Mouse (Mus musculus) layer of hippocampus, postnatal 36 days (tissue): Measurements from ENCODE around the gene Olfr1124. TPM values are rescaled to one million over a fixed set of nuclear protein-coding genes. Genes with fewer than 3 reads are reported as not detected.
"Not testable (repeated sequence)": the region's sequence is repeated elsewhere in the genome, so short reads cannot be mapped to it uniquely, and the experiment has no call there.

Experiments
- DNase-seq, 2 experiments: peaks; one replicate each; pipeline ENCODE4 v3.0.0; 2022
- total RNA-seq, 2 experiments: library from RNA; stranded (reverse); gene quantifications; 2 replicates each; pipeline ENCODE4 v1.2.3; 2021

Gene Olfr1124
- total RNA-seq = not detected

DNA sequence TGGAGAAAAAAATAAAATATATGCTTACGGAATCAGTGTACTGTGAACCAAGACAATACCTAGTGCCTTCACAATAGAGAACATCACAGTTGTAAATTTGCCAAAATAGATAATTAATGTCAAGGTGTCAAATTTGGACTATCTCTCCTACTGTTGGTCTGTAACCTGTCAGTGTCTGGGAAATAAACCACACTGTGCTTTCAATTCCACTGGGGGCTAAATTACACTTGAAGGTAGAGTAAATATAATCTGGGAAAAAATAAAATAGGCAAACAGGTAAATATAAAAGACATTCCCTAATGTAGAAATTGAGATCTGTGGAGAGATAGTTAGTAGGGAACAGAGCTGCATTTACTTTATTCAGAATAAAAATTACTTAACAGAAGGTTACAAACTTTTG is at the start of gene Olfr1124:
Gene Olfr1124, plus strand, starts transcription at position 301 of the 400 bp plus-strand sequence.
- no peak for DNase-seq

- no peak for DNase-seq
Observed at GRCm38 (mm10) chr2:87383935-87384334, 46.1 kb upstream of the Olfr1124 start.

GRCm38 (mm10) chr2:87385549-87385948 is 44.5 kb upstream of the Olfr1124 start, which contains the start of gene Olfr1122:
Gene Olfr1122, plus strand, starts transcription at chr2:87385849.
- DNase-seq = no peak

GRCm38 (mm10) chr2:87393605-87394004 is 36.5 kb upstream of the Olfr1124 start:
- DNase-seq = not testable (repeated sequence)

DNA sequence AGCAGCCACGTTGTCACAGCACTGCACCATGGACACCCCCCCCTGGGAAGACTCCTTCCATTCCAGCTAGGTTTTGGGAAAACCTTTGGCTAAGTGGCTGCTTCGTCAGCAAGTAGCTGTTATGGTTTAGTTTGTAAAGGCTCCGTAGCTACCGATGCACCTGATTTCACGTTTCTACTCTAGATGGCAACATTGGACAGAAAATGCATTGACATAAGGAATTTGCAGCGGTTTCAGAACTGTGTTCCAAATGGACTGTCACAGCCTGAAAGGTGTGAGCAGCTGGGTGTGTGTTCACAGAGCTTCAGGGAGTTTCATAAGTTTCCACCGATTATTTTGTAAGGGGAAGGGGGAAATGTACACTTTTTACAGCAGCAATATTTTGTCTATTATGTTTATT is 35.4 kb upstream of the Olfr1124 start:
- DNase-seq = not testable (repeated sequence)

- no peak for DNase-seq
Observed at GRCm38 (mm10) chr2:87416335-87416734, 13.7 kb upstream of the Olfr1124 start, which contains the start of gene Olfr1123. Gene Olfr1123, plus strand, starts transcription at chr2:87416635.

- no peak for DNase-seq
Observed at GRCm38 (mm10) chr2:87437731-87438130, 7.7 kb downstream of the Olfr1124 start.

GRCm38 (mm10) chr2:87453662-87454061 is 23.6 kb downstream of the Olfr1124 start, which contains the start of gene Olfr1126:
Gene Olfr1126, plus strand, starts transcription at chr2:87453962.
- no peak for DNase-seq

GRCm38 (mm10) chr2:87461769-87462168 is 31.7 kb downstream of the Olfr1124 start:
- DNase-seq = no peak

DNA sequence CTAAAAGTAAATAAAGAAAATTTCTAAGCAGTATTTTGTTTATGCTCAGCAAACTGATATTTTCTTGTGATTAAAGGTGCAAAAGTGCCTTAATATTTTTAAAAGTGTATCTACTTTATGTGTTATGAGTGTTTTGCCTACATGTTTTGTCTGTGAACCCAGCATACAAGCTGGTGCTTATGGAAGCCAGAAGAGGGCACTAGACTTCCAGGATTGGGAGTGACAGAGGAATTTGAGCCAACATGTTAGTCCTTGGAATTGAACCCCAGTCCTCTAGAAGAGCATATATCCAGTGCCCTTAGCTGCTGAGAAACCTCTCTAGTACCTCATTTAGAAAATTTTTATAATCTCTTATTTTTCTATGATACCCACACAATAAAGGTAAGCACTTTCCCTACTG is 50.1 kb downstream of the Olfr1124 start:
- no peak for DNase-seq

GRCm38 (mm10) chr2:87481158-87481557 is 51.1 kb downstream of the Olfr1124 start:
- no peak for DNase-seq

DNA sequence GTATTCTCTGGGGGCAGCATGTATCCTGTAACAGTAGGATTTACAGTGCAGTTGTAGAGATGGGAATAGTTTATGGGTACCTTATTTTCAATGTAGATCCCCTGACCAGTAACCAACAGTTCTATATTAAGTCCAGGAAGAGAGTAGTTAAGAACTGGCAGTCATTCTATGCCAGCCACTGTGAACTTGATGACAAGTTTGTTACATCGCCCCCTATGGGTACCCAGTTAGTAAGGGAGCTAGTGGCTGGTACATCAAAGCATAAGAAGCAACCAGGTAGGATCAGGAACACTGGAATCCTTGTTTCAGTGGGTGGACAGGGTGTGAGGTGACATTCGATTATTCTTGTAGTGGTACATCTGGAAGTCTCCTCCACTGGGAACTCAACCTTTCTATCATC is 52.2 kb downstream of the Olfr1124 start:
- no peak for DNase-seq

Other genes starting within 250 kb of the Olfr1124 start
- gene Olfr1112, start 242.5 kb upstream of the Olfr1124 start, total RNA-seq = not detected
- not detected for gene Olfr1113, start 221.3 kb upstream of the Olfr1124 start, total RNA-seq
- gene Olfr1115, start 182.3 kb upstream of the Olfr1124 start, total RNA-seq = not detected
- not detected for gene Olfr1116, start 162.7 kb upstream of the Olfr1124 start, total RNA-seq
- gene Olfr1118, start 122.7 kb upstream of the Olfr1124 start, total RNA-seq = not detected
- not detected for gene Olfr1120, start 75.5 kb upstream of the Olfr1124 start, total RNA-seq
- gene Olfr1121, start 60.4 kb upstream of the Olfr1124 start, total RNA-seq = not detected
- not detected for gene Olfr1122, start 44.4 kb upstream of the Olfr1124 start, total RNA-seq
- gene Olfr1123, start 13.6 kb upstream of the Olfr1124 start, total RNA-seq = not detected
- gene Olfr1126, start 23.7 kb downstream of the Olfr1124 start, total RNA-seq = not detected
- not detected for gene Pramel7, start 66.8 kb downstream of the Olfr1124 start, total RNA-seq
- not detected for gene Pramel6, start 76.3 kb downstream of the Olfr1124 start, total RNA-seq
- not detected for gene Olfr153, start 101.5 kb downstream of the Olfr1124 start, total RNA-seq
- not detected for gene Olfr1128, start 115.3 kb downstream of the Olfr1124 start, total RNA-seq
- not detected for gene Olfr1129, start 143.6 kb downstream of the Olfr1124 start, total RNA-seq
- not detected for gene Olfr1130, start 175.9 kb downstream of the Olfr1124 start, total RNA-seq
- not detected for gene Olfr1131, start 196.8 kb downstream of the Olfr1124 start, total RNA-seq
- not detected for gene Olfr1132, start 207.3 kb downstream of the Olfr1124 start, total RNA-seq
- gene Olfr1133, start 217.1 kb downstream of the Olfr1124 start, total RNA-seq = not detected
- gene Olfr1134, start 228.2 kb downstream of the Olfr1124 start, total RNA-seq = not detected
- gene Olfr1135, start 243.4 kb downstream of the Olfr1124 start, total RNA-seq = not detected